Mouse (Mus musculus): ENCODE data around the gene Zfyve9.
"Not testable (repeated sequence)": the region's sequence is repeated elsewhere in the genome, so short reads cannot be mapped to it uniquely, and the experiment has no call there.

Gene Zfyve9

DNA sequence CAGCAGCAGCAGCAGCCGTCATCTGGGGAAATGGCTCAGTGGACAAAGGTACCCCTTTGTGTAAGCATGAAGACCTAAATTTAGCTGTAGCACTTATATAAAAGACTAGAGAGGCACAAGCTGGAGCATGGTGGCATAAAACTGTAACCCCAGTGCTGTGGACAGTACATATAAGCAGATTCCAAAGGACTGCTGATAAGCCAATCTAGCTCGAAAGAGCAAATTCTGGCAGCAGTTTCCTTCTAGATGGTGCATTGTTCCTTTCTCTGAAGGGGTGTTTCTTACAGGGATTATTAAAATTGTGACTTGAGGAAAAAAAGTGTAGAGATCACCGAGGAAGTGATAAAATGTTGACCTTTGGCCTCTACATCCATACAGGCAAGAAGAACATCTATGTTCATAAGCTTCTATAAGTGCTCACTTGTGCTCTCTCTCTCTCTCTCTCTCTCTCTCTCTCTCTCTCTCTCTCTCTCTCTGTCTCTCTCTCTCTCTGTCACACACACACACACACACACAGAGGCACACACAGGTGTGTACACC, 59.3 kb downstream of the Zfyve9 start:
- no peak for DNase-seq (ENCODE audit: low spot score)

DNA sequence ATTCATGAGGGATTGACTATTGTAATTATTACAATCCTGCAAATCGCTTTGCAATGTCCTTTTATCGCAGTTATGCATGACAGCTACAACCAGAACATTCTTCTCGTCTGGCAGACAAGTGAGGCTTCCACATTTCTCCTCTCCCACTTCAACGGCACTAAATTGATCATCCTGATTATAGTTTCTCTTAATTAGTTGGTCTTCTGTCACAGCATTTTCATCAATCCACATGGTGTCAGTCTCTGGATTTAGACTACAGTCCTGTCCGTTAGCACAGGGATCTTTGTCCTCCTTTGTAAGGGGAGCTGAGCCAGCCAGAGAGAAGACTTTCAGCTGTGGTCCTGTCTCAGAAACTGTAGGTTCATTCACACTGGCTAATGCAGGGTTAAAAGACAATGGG, 61.2 kb downstream of the Zfyve9 start, which contains the start of gene 3110021N24Rik:
Gene 3110021N24Rik (plus strand): TSS at position 301 of the 400 bp plus-strand sequence.
- no peak for DNase-seq (ENCODE audit: low spot score)

DNA sequence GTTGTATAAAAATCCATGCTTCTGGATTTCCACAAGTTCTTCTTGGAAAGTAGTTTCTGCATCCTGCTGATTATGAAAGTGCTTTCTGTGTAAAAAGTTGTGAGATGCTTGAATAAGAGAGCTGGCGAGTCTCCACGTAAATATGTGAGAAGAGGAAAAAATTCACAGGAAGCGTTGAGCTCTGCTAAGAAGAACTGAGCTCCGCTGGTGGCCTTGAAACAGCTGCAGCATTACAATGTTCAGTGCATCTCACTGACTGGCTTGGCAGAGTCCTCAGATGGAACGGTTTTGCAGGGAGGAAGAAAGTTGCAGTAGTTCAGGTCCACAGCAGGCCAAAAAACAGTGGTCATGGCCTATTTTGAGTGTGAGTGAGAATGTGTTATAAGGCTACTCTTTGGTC, 72.4 kb downstream of the Zfyve9 start:
- no peak for DNase-seq (ENCODE audit: low spot score)

GRCm38 (mm10) chr4:108696934-108697333, 83.7 kb downstream of the Zfyve9 start:
- peak; percentile 27 for DNase-seq (ENCODE audit: low spot score)

DNA sequence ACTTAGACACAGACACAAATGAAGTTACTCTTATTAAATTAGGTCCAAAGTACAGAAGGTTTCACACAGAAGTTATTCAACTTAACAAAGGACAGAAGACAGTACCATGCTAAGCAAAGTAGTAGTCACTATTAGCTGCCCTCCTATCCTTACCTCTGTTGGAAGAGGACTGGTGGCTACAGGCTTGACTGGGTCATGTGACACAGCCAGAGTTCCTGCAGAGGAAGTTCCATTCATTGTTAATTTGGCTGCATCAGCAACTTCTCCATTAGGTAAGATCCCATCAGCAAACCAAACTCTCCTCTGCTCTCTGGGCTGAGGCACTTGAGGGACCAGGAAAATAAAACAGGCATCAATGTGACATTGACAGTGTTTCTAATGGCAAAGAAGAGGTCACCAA, 89.1 kb downstream of the Zfyve9 start:
- DNase-seq (ENCODE audit: low spot score): no peak

- DNase-seq (ENCODE audit: low spot score): no peak
Observed at GRCm38 (mm10) chr4:108690479-108690878, 90.1 kb downstream of the Zfyve9 start.

- not testable (repeated sequence) for DNase-seq (ENCODE audit: low spot score)
Observed at GRCm38 (mm10) chr4:108687098-108687497, 93.5 kb downstream of the Zfyve9 start.

DNA sequence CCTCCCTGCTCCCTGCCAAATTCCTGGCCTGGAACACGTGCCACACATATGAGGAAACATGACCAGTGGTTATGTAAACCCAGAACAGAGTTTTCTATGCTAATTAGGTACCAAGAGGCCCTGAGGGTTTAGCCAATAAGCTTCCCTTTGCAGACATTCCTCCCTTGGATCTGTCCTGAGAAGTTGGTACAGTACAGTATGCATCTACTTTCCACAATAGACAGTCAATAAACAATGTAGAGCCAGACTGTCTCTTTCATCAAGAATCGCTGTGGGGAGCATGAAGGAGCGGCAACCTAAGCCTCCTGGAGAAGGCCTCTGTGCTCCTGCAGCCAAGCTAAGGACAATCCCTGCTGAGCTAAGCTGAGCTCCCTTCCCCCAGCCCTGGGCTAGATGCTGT, 94.4 kb downstream of the Zfyve9 start:
- DNase-seq (ENCODE audit: low spot score): no peak

- peak; percentile 1 for DNase-seq (ENCODE audit: low spot score)
Observed at GRCm38 (mm10) chr4:108664407-108664806, 116.2 kb downstream of the Zfyve9 start.

- DNase-seq (ENCODE audit: low spot score): no peak
Observed at GRCm38 (mm10) chr4:108638752-108639151, 141.8 kb downstream of the Zfyve9 start.

DNA sequence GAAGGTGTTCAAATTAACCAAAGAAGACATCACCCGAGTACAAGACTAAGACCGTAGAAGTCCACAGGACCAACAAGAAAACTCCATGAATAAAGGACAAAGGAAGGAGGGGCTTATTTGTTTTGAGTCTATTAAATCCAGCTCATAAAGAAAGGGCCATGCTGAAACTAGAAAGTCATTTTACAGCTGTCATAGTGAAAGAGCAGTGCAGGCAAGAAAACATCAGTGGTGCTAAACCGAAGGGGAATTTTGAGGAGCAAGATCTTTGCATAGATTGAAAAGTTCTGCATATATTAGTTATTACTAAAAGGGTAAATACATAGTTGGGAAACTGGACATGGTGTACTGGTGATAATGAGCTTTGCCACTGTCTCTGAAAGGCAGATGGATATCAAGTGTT, 142.9 kb downstream of the Zfyve9 start:
- no peak for DNase-seq (ENCODE audit: low spot score)

- no peak for DNase-seq (ENCODE audit: low spot score)
Observed at GRCm38 (mm10) chr4:108635101-108635500, 145.5 kb downstream of the Zfyve9 start.

DNA sequence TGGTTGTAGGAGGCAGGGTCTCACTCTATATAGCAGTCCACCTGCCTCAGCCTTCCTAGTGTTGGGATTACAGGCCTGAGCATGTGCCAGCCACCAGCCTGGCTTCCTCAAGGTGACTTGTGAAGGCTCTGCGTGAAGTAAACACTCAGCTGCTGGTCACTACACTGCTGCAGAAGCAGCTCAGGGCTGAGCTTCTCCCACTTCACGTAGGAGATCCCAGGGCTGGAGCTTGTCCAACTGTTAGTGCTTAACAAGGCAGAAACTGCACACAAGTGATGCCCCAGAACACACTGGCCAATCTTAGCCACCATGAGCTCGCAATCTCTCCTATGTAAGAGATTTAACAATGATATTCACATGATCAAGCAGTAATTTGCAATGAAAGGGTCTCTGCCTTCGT, 145.9 kb downstream of the Zfyve9 start:
- DNase-seq (ENCODE audit: low spot score): no peak

DNA sequence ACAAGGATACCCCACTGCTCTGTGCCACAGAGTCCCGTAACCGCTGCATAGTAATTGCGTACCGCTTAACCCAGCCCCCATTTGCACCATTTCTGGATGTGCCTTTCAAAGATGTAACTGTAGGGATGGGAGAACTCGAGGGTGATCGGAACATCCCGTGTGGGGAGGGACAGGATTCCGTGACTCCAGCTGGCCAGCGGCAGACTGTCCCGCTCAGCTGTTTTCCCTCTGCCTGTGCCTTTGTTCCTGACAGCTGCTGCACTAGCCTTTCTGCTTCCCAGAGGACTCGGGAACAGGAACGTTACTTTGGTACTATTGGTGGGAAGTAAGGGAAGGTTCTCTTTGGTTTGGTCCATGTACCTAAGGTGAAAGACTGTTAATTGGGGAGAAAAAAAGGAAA, 146.9 kb downstream of the Zfyve9 start:
- DNase-seq (ENCODE audit: low spot score): no peak

DNA sequence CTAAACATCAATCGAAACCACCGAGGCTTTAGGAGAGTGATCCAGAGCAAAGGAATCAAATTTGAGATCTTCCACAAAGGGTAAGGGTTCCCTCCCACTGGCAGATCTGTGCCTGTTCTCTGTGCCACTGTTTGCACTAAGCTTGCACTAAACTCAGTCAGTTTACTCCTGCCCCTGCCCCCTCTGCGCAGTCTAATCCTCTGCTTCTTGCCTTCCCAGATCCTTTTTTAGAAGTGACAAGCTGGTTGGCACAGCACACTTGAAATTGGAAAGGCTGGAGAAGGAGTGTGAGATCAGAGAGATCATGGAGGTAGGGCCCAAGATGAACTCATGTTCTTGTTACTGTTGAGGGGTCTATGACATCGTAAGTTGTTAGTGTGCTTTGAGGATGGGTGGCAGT, 149.0 kb downstream of the Zfyve9 start:
- DNase-seq (ENCODE audit: low spot score): no peak

GRCm38 (mm10) chr4:108630096-108630495, 150.5 kb downstream of the Zfyve9 start:
- DNase-seq (ENCODE audit: low spot score): no peak

GRCm38 (mm10) chr4:108629363-108629880, 151.2 kb downstream of the Zfyve9 start:
- DNase-seq (ENCODE audit: low spot score): no peak

DNA sequence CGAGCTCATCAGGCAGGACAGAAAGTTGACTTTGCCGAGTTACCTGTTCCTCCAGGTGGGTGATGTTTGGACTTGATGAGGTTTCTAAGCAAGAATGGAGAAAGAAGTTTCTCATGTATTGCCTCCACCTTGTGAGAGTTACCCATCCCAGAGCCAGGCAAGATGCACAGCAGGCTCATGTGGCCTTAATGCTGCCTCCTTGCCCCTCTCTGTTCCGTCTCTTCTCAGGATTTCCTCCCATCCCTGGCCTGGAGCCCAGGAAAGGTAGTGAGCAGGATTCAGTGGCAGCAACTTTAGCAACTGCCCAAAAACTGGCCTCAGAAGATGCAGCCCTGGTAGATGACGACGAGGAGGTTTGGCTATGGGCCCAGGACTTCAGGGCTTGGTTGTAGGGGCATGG, 153.5 kb downstream of the Zfyve9 start:
- DNase-seq (ENCODE audit: low spot score): no peak

- no peak for DNase-seq (ENCODE audit: low spot score)
Observed at GRCm38 (mm10) chr4:108621504-108621903, 159.1 kb downstream of the Zfyve9 start.

- DNase-seq (ENCODE audit: low spot score): no peak
Observed at GRCm38 (mm10) chr4:108620536-108620935, 160.1 kb downstream of the Zfyve9 start.

DNA sequence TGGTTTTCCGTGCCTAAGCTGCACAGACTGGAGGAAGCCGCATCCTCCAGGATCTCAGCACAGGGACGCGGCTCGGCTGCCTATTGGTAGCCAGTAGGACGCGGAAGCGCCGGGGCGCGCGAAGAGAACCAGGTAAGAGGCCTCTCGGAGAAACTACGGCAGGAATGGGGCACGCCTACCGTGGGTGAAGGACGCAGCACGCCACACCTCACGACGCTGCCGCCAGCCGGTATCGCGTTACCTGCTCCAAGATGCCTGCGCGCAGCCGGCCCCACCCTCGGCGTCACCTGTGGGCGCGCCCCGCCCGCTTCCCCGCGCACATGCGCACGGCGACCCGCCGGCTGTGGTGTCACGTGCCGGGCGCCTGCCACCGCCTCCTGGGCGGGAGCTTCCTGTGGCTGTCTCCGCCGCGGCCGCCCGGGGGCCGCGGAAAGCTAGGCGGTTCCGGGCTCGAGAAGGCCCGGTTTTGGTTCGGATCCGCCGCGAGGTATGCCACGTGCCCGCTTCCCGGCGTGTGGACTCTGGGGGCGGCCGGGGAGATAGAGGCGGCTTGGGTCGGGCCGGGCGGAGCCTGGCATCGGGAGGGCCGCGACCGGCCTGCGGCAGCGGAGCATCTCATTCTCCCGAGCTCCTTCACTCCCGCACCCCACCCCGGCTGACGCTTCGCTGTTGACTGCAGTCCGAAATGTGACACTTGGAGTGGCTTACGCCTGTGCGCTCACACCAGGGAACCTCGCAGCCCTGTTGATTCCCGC, 160.8 kb downstream of the Zfyve9 start, which contains the start of gene Cc2d1b:
Gene Cc2d1b (plus strand): TSS at position 354 of the 755 bp plus-strand sequence.
- DNase-seq (ENCODE audit: low spot score): peak; percentile 94

DNA sequence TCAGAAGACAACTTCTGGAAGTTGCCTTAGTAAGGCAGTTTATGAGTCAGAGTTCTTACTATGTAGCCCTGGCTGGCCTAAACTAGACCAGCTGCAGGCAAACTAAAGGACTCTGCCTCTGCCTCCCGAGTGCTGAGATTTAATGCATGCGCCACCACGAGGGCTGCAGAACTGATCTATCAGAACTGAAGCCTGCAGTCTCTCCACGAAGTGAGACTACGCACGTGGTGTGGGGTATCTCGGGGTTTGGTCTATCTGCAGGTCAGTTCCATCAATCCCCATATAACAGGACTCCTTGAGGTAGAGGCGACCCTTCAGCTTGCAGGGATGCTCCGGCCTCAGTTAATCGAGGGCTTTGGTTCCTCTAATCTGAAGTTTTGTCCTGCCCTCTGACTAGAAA, 161.4 kb downstream of the Zfyve9 start:
- DNase-seq (ENCODE audit: low spot score): peak; percentile 7

- no peak for DNase-seq (ENCODE audit: low spot score)
Observed at GRCm38 (mm10) chr4:108618586-108618985, 162.0 kb downstream of the Zfyve9 start.

DNA sequence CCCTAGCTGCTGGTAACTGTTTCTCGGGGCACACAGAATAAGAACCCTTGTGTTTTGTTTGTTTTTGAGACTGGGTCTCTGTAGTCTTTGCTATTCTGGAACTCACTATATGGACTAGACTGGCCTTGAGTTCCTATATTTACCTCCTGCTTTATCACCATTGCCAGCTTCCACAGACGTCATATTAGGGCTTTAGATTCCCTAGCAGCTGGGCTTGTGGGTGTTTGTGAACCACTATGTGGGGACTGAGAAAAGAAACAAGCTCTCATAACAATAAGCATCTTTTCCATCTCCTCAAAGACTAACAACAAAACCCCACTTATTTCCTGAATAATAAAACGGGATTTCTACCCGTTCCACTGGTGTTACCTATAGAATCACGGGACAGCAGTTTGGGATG, 169.7 kb downstream of the Zfyve9 start:
- DNase-seq (ENCODE audit: low spot score): no peak
